Mouse (Mus musculus) embryonic facial prominence, embryonic 15.5 days (tissue): Measurements from ENCODE around the gene Pde4c. TPM values are rescaled to one million over a fixed set of nuclear protein-coding genes. Genes with fewer than 3 reads are reported as not detected.

Source experiments
- ATAC-seq: fragments of 200-750 bp; cut with Nextera tagmentation; 2 replicates; pipeline ENCODE4 v1.8.0; 2017; ENCODE audit warnings: low read depth, moderate TSS enrichment; ENCODE audit not compliant: insufficient number of reproducible peaks, low FRiP score, low TSS enrichment
- H3K27ac ChIP-seq: fragments of 300-500 bp; sonication (generic); replicated peaks from 2 replicates; pipeline ENCODE4 v1.5.1; 2015; ENCODE audit warnings: mild to moderate bottlenecking, inconsistent platforms
- H3K27me3 ChIP-seq: fragments of 300-500 bp; sonication (generic); 2 replicates; pipeline ENCODE4 v1.6.1; 2015; ENCODE audit warnings: inconsistent platforms
- H3K36me3 ChIP-seq: fragments of 300-500 bp; sonication (generic); 2 replicates; pipeline ENCODE4 v1.6.1; 2015; ENCODE audit warnings: mild to moderate bottlenecking, inconsistent platforms
- H3K4me1 ChIP-seq: fragments of 300-500 bp; sonication (generic); 2 replicates; pipeline ENCODE4 v1.6.1; 2015; ENCODE audit warnings: inconsistent platforms
- H3K4me2 ChIP-seq: fragments of 300-500 bp; sonication (generic); replicated peaks from 2 replicates; pipeline ENCODE4 v1.6.1; 2015; ENCODE audit warnings: mild to moderate bottlenecking, inconsistent platforms
- H3K4me3 ChIP-seq: fragments of 300-500 bp; sonication (generic); replicated peaks from 2 replicates; pipeline ENCODE4 v1.5.1; 2015; ENCODE audit warnings: mild to moderate bottlenecking, inconsistent platforms
- H3K9ac ChIP-seq: fragments of 300-500 bp; sonication (generic); 2 replicates; pipeline ENCODE4 v1.6.1; 2015; ENCODE audit warnings: inconsistent platforms
- H3K9me3 ChIP-seq: fragments of 300-500 bp; sonication (generic); replicated peaks from 2 replicates; pipeline ENCODE4 v1.6.1; 2016; ENCODE audit warnings: inconsistent platforms
- WGBS: fragments of 180-500 bp; shearing (Covaris S2); methylation state at CpG from one replicate; pipeline ENCODE4 v1.1.7; 2015; 5-methylcytosine and 5-hydroxymethylcytosine counted together
- polyA plus RNA-seq: library from polyadenylated mRNA; unstranded; fragments of >200 nt; fragmentation: Nextera tagmentation; extraction: Ambion mirVana; gene quantifications from 2 replicates; pipeline ENCODE4 v1.2.1, GENCODE M21; 2015

The Pde4c gene
- polyA plus RNA-seq, 1 experiment from 2014 or later = 0.29 TPM

GRCm38 (mm10) chr8:70770748-70771147 lies 47.2 kb downstream of the Pde4c start:
- H3K9ac ChIP-seq = no peak overlapping the region
- H3K9me3 ChIP-seq = no peaks in the 10 kb centered on the region
- no peak overlapping the region for H3K4me3 ChIP-seq
- no peak overlapping the region for H3K4me2 ChIP-seq
- H3K27ac ChIP-seq = no peak overlapping the region
- H3K4me1 ChIP-seq = peaks cover 57% of the 10 kb centered on the region
- no peak for ATAC-seq
- 91% methylated on average over 13 of the region's 13 CpGs for WGBS
- peaks cover 45% of the 10 kb centered on the region for H3K36me3 ChIP-seq
- H3K27me3 ChIP-seq = no peaks in the 10 kb centered on the region

GRCm38 (mm10) chr8:70771217-70771616 lies 47.7 kb downstream of the Pde4c start:
- no peak for ATAC-seq
- peaks cover 45% of the 10 kb centered on the region for H3K36me3 ChIP-seq
- no peak overlapping the region for H3K4me2 ChIP-seq
- 83% methylated on average over 7 of the region's 7 CpGs for WGBS
- no peak overlapping the region for H3K27ac ChIP-seq
- no peak overlapping the region for H3K4me3 ChIP-seq
- H3K4me1 ChIP-seq = peaks cover 56% of the 10 kb centered on the region
- H3K27me3 ChIP-seq = no peaks in the 10 kb centered on the region
- no peaks in the 10 kb centered on the region for H3K9me3 ChIP-seq
- no peak overlapping the region for H3K9ac ChIP-seq

GRCm38 (mm10) chr8:70772075-70772474 lies 48.6 kb downstream of the Pde4c start:
- Histone ChIP-seq H3K9me3 (no peaks in the 10 kb centered on the region), H3K4me3 (no peak overlapping the region), H3K27me3 (no peaks in the 10 kb centered on the region), H3K27ac (no peak overlapping the region), H3K4me2 (no peak overlapping the region), H3K9ac (no peak overlapping the region), H3K36me3 (peaks cover 45% of the 10 kb centered on the region), H3K4me1 (peaks cover 47% of the 10 kb centered on the region)
- no peak for ATAC-seq
- WGBS = 92% methylated on average over 13 of the region's 13 CpGs

GRCm38 (mm10) chr8:70772890-70773289 lies 49.4 kb downstream of the Pde4c start:
- Histone ChIP-seq H3K27ac (peak overlapping the region; percentile 69), H3K27me3 (no peaks in the 10 kb centered on the region), H3K4me3 (no peak overlapping the region), H3K9me3 (no peaks in the 10 kb centered on the region), H3K4me2 (peak overlapping the region; percentile 38; the same call in 1 of the 2 replicates), H3K9ac (no peak overlapping the region), H3K36me3 (peaks cover 41% of the 10 kb centered on the region), H3K4me1 (peaks cover 50% of the 10 kb centered on the region)
- ATAC-seq = no peak
- 80% methylated on average over 9 of the region's 9 CpGs for WGBS

GRCm38 (mm10) chr8:70773410-70773809 lies 49.9 kb downstream of the Pde4c start:
- WGBS = 42% methylated on average over 5 of the region's 5 CpGs
- Histone ChIP-seq H3K9me3 (no peaks in the 10 kb centered on the region), H3K27me3 (no peaks in the 10 kb centered on the region), H3K9ac (no peak overlapping the region), H3K4me1 (peaks cover 55% of the 10 kb centered on the region), H3K4me3 (peak overlapping the region; percentile 2; the same call in 1 of the 2 replicates), H3K27ac (peak overlapping the region; percentile 69), H3K4me2 (peak overlapping the region; percentile 38), H3K36me3 (peaks cover 39% of the 10 kb centered on the region)
- no peak for ATAC-seq

- Histone ChIP-seq H3K4me3 (peak overlapping the region; percentile 2; the same call in 1 of the 2 replicates), H3K4me1 (peaks cover 56% of the 10 kb centered on the region), H3K9ac (0 out of 2 replicates have a peak overlapping the region, but pooled peaks have one; percentile 5), H3K9me3 (no peaks in the 10 kb centered on the region), H3K27ac (peak overlapping the region; percentile 69), H3K27me3 (no peaks in the 10 kb centered on the region), H3K36me3 (peaks cover 38% of the 10 kb centered on the region), H3K4me2 (peak overlapping the region; percentile 38)
- 35% methylated on average over 9 of the region's 9 CpGs for WGBS
- peak; percentile 20; the same call in 1 of the 2 replicates for ATAC-seq
Observed at GRCm38 (mm10) chr8:70773833-70774232, 50.3 kb downstream of the Pde4c start.

- peak overlapping the region; percentile 69; the same call in 1 of the 2 replicates for H3K27ac ChIP-seq
- H3K9me3 ChIP-seq = no peaks in the 10 kb centered on the region
- H3K4me3 ChIP-seq = peak overlapping the region; percentile 88; the same call in 1 of the 2 replicates
- no peak for ATAC-seq
- peaks cover 53% of the 10 kb centered on the region for H3K4me1 ChIP-seq
- H3K36me3 ChIP-seq = peaks cover 41% of the 10 kb centered on the region
- no peaks in the 10 kb centered on the region for H3K27me3 ChIP-seq
- 93% methylated on average over 18 of the region's 18 CpGs for WGBS
- H3K4me2 ChIP-seq = peak overlapping the region; percentile 85; the same call in 1 of the 2 replicates
- no peak overlapping the region for H3K9ac ChIP-seq
Observed at GRCm38 (mm10) chr8:70774740-70775139, 51.2 kb downstream of the Pde4c start.

GRCm38 (mm10) chr8:70775227-70775626 lies 51.7 kb downstream of the Pde4c start:
- H3K4me2 ChIP-seq = peak overlapping the region; percentile 85
- ATAC-seq = no peak
- H3K36me3 ChIP-seq = peaks cover 46% of the 10 kb centered on the region
- 90% methylated on average over 5 of the region's 5 CpGs for WGBS
- H3K4me3 ChIP-seq = peak overlapping the region; percentile 88
- H3K9ac ChIP-seq = peak overlapping the region; percentile 99
- peaks cover 50% of the 10 kb centered on the region for H3K4me1 ChIP-seq
- no peaks in the 10 kb centered on the region for H3K27me3 ChIP-seq
- H3K27ac ChIP-seq = no peak overlapping the region
- H3K9me3 ChIP-seq = no peaks in the 10 kb centered on the region

GRCm38 (mm10) chr8:70775851-70776495 lies 52.5 kb downstream of the Pde4c start:
- peak overlapping the region; percentile 99 for H3K9ac ChIP-seq
- no peaks in the 10 kb centered on the region for H3K27me3 ChIP-seq
- H3K4me1 ChIP-seq = peaks cover 50% of the 10 kb centered on the region
- H3K27ac ChIP-seq = peak overlapping the region; percentile 78
- peak; percentile 3 for ATAC-seq
- peak overlapping the region; percentile 88 for H3K4me3 ChIP-seq
- peak overlapping the region; percentile 85 for H3K4me2 ChIP-seq
- H3K36me3 ChIP-seq = peaks cover 47% of the 10 kb centered on the region
- H3K9me3 ChIP-seq = no peaks in the 10 kb centered on the region
- under 1% methylated on average over 34 of the region's 34 CpGs for WGBS

GRCm38 (mm10) chr8:70776496-70777444 lies 53.2 kb downstream of the Pde4c start, which contains the start of gene Pik3r2:
Gene Pik3r2, minus strand, starts transcription at chr8:70776713.
- H3K36me3 ChIP-seq = peaks cover 47% of the 10 kb centered on the region
- H3K4me3 ChIP-seq = peak within 1 kb of the TSS; percentile 88
- no peaks in the 10 kb centered on the region for H3K9me3 ChIP-seq
- H3K4me1 ChIP-seq = peaks cover 50% of the 10 kb centered on the region
- no peaks in the 10 kb centered on the region for H3K27me3 ChIP-seq
- under 1% methylated on average over 93 of the region's 94 CpGs for WGBS
- ATAC-seq = peak; percentile 92
- H3K9ac ChIP-seq = peak within 1 kb of the TSS; percentile 99
- peak within 1 kb of the TSS; percentile 85 for H3K4me2 ChIP-seq
- H3K27ac ChIP-seq = peak within 1 kb of the TSS; percentile 99

GRCm38 (mm10) chr8:70780093-70780492 lies 56.6 kb downstream of the Pde4c start:
- Histone ChIP-seq H3K4me3 (no peak overlapping the region), H3K27me3 (no peaks in the 10 kb centered on the region), H3K27ac (no peak overlapping the region; the same call in 1 of the 2 replicates), H3K36me3 (peaks cover 62% of the 10 kb centered on the region), H3K4me2 (no peak overlapping the region), H3K9me3 (no peaks in the 10 kb centered on the region), H3K4me1 (peaks cover 21% of the 10 kb centered on the region), H3K9ac (no peak overlapping the region)
- WGBS = 67% methylated on average over 11 of the region's 11 CpGs
- ATAC-seq = no peak
